Mouse (Mus musculus) bone marrow, adult 2 months (tissue): ENCODE results near the gene Wdr62.

ENCODE experiments used
- CTCF ChIP-seq: fragments of 200-500 bp; IDR thresholded peaks from 2 replicates; pipeline ENCODE4 v1.5.1; 2011; ENCODE audit warnings: low read length, control low read depth; ENCODE audit not compliant: control insufficient read depth, insufficient read depth
- POLR2A ChIP-seq: fragments of 200-500 bp; IDR thresholded peaks from 2 replicates; pipeline ENCODE4 v1.6.1; 2011; ENCODE audit warnings: low read depth, mild to moderate bottlenecking, control low read depth, low read length, borderline replicate concordance; ENCODE audit not compliant: control insufficient read depth

DNA sequence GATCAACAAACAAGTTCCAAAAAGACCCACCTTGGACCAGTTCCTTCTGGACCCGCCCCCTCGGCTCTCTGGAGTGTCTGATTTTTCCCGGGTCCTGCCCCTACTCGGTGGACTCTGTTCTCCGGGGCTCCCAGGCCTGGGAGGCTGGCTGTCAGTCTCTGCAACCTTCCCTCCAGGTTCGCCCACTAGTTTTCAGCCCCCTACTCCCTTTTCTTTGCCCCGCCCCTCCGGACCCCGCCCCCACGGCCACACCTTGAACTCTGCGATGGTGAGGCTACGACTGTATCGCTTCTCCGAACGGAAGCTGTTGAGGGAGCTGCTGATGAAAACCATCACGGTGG is 48.9 kb downstream of the Wdr62 start:
- no peak for TF ChIP-seq POLR2A
- TF ChIP-seq CTCF = no peak
